In the genomic region with DNA sequence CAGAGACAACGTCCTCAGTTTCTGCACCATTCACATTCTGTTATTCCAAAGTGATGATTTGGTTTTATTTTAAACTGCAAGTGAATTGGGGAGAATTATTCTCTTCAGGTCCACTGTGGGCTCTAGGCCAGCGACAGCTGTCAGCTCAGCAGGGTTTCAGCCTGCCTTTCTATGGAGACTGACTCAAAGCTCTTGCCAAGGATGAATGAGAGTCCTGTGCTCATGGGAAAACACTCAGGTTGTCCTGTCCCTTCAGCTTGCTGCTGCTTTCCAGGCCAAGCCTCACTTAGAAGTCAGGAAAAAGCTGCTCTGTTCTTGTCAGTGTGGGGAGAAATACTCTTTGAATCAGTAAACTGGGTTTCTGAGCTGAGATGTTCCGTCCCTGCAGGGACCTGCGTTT, we compare ENCODE assay signal across 12 mouse cellular contexts.
A peak's percentile ranks its signal among the peaks of the same experiment; 100 is the strongest.
DNase-seq lines count a peak whose midpoint lies in the region; ATAC-seq and TF ChIP-seq lines count a peak whose summit lies in the region.
"Had no signal": no experiment of that assay in that cellular context is flagged by ENCODE, and none has a peak within 500 bp of the region (broad histone marks: within the 10 kb centered on the region; RNA-seq: fewer than 3 reads in every experiment).

No protein-coding gene starts in this region.

- H3K27me3 ChIP-seq in forebrain, embryonic 11.5 days (ENCODE audit: control insufficient read depth, insufficient read depth, low read length), result no peaks in the 10 kb centered on the region
- no peaks in the 10 kb centered on the region for H3K27me3 ChIP-seq in forebrain, embryonic 12.5 days
- no peaks in the 10 kb centered on the region for H3K27me3 ChIP-seq in neural tube, embryonic 11.5 days (ENCODE audit: control insufficient read depth, insufficient read depth, low read length)
- no peaks in the 10 kb centered on the region for H3K27me3 ChIP-seq in neural tube, embryonic 15.5 days (replicated peaks)
- no peaks in the 10 kb centered on the region for H3K27me3 ChIP-seq in forebrain, embryonic 16.5 days (replicated peaks; ENCODE audit: control insufficient read depth, insufficient read depth, low read length)
- no peaks in the 10 kb centered on the region for H3K27me3 ChIP-seq in midbrain, postnatal 0 days (ENCODE audit: insufficient read depth, low read length)
- H3K27me3 ChIP-seq: neural tube, embryonic 12.5 days had no signal

- H3K4me3 ChIP-seq in forebrain, embryonic 11.5 days (ENCODE audit: low read depth, low read length), result no peak overlapping the region
- H3K4me3 ChIP-seq in forebrain, embryonic 12.5 days (replicated peaks), result no peak overlapping the region
- no peak overlapping the region for H3K4me3 ChIP-seq in neural tube, embryonic 11.5 days (ENCODE audit: low read depth, low read length)
- no peak overlapping the region for H3K4me3 ChIP-seq in neural tube, embryonic 15.5 days (replicated peaks)
- H3K4me3 ChIP-seq in forebrain, embryonic 16.5 days (replicated peaks; ENCODE audit: low read length), result no peak overlapping the region
- no peak overlapping the region for H3K4me3 ChIP-seq in midbrain, postnatal 0 days (ENCODE audit: low read depth, low read length)
- H3K4me3 ChIP-seq: neural tube, embryonic 12.5 days had no signal

- H3K4me2 ChIP-seq in forebrain, embryonic 11.5 days (ENCODE audit: low read depth, low read length, severe bottlenecking), result no peak overlapping the region
- H3K4me2 ChIP-seq in forebrain, embryonic 12.5 days, result no peak overlapping the region
- no peak overlapping the region for H3K4me2 ChIP-seq in neural tube, embryonic 11.5 days (ENCODE audit: low read depth)
- H3K4me2 ChIP-seq in neural tube, embryonic 15.5 days, result no peak overlapping the region
- H3K4me2 ChIP-seq in forebrain, embryonic 16.5 days (ENCODE audit: low read length), result no peak overlapping the region
- no peak overlapping the region for H3K4me2 ChIP-seq in midbrain, postnatal 0 days (ENCODE audit: low read depth, low read length, poor library complexity, severe bottlenecking)
- H3K4me2 ChIP-seq: neural tube, embryonic 12.5 days had no signal

- no peaks in the 10 kb centered on the region for H3K9me3 ChIP-seq in forebrain, embryonic 11.5 days (ENCODE audit: control insufficient read depth, low read length)
- H3K9me3 ChIP-seq in forebrain, embryonic 12.5 days, result no peaks in the 10 kb centered on the region
- H3K9me3 ChIP-seq in neural tube, embryonic 11.5 days (ENCODE audit: control insufficient read depth, low read length), result no peaks in the 10 kb centered on the region
- no peaks in the 10 kb centered on the region for H3K9me3 ChIP-seq in neural tube, embryonic 15.5 days (replicated peaks)
- H3K9me3 ChIP-seq in forebrain, embryonic 16.5 days (ENCODE audit: control insufficient read depth, low read length), result no peaks in the 10 kb centered on the region
- no peaks in the 10 kb centered on the region for H3K9me3 ChIP-seq in midbrain, postnatal 0 days (ENCODE audit: low read length)
- H3K9me3 ChIP-seq: neural tube, embryonic 12.5 days had no signal

- no peak overlapping the region for H3K9ac ChIP-seq in forebrain, embryonic 11.5 days (ENCODE audit: low read length)
- H3K9ac ChIP-seq in forebrain, embryonic 12.5 days, result no peak overlapping the region
- H3K9ac ChIP-seq in neural tube, embryonic 11.5 days (ENCODE audit: low read length), result no peak overlapping the region
- no peak overlapping the region for H3K9ac ChIP-seq in neural tube, embryonic 15.5 days (replicated peaks)
- H3K9ac ChIP-seq in forebrain, embryonic 16.5 days (replicated peaks; ENCODE audit: low read depth, low read length), result no peak overlapping the region
- no peak overlapping the region for H3K9ac ChIP-seq in midbrain, postnatal 0 days (replicated peaks; ENCODE audit: low read length, poor library complexity, severe bottlenecking)
- H3K9ac ChIP-seq: neural tube, embryonic 12.5 days had no signal

- H3K4me1 ChIP-seq in forebrain, embryonic 11.5 days (replicated peaks; ENCODE audit: control insufficient read depth, insufficient read depth, low read length), result no peaks in the 10 kb centered on the region; the same call in 1 of the 2 replicates
- H3K4me1 ChIP-seq in forebrain, embryonic 12.5 days, result peaks cover 5% of the 10 kb centered on the region
- no peaks in the 10 kb centered on the region for H3K4me1 ChIP-seq in neural tube, embryonic 11.5 days (ENCODE audit: control insufficient read depth, insufficient read depth, low read length)
- peaks cover 5% of the 10 kb centered on the region; the same call in 1 of the 2 replicates for H3K4me1 ChIP-seq in neural tube, embryonic 15.5 days
- peaks cover 12% of the 10 kb centered on the region for H3K4me1 ChIP-seq in forebrain, embryonic 16.5 days (replicated peaks; ENCODE audit: control insufficient read depth, insufficient read depth, low read length)
- no peaks in the 10 kb centered on the region for H3K4me1 ChIP-seq in midbrain, postnatal 0 days (ENCODE audit: insufficient read depth, low read length)

- no peaks in the 10 kb centered on the region for H3K36me3 ChIP-seq in forebrain, embryonic 11.5 days (ENCODE audit: control insufficient read depth, insufficient read depth, low read length)
- H3K36me3 ChIP-seq in forebrain, embryonic 12.5 days (replicated peaks), result no peaks in the 10 kb centered on the region
- H3K36me3 ChIP-seq in neural tube, embryonic 11.5 days (ENCODE audit: control insufficient read depth, insufficient read depth, low read length), result no peaks in the 10 kb centered on the region
- no peaks in the 10 kb centered on the region for H3K36me3 ChIP-seq in neural tube, embryonic 15.5 days
- no peaks in the 10 kb centered on the region for H3K36me3 ChIP-seq in forebrain, embryonic 16.5 days (ENCODE audit: control insufficient read depth, insufficient read depth)
- no peaks in the 10 kb centered on the region for H3K36me3 ChIP-seq in midbrain, postnatal 0 days (ENCODE audit: insufficient read depth, low read length)
- H3K36me3 ChIP-seq: neural tube, embryonic 12.5 days had no signal

- no peak for TF ChIP-seq CTCF in midbrain, postnatal 0 days (IDR thresholded peaks at IDR 0.05)

- WGBS in forebrain, embryonic 11.5 days, result 66% methylated on average over 4 of the region's 4 CpGs
- 61% methylated on average over 4 of the region's 4 CpGs for WGBS in forebrain, embryonic 12.5 days
- 63% methylated on average over 4 of the region's 4 CpGs for WGBS in neural tube, embryonic 11.5 days
- WGBS in neural tube, embryonic 15.5 days, result 63% methylated on average over 4 of the region's 4 CpGs
- 38% methylated on average over 4 of the region's 4 CpGs for WGBS in forebrain, embryonic 16.5 days
- WGBS in midbrain, postnatal 0 days, result 45% methylated on average over 4 of the region's 4 CpGs

- peak; percentile 47 for DNase-seq in forebrain, embryonic 11.5 days (ENCODE audit: low spot score)
- peak; percentile 12 for DNase-seq in neural tube, embryonic 11.5 days (ENCODE audit: low spot score)
- DNase-seq in midbrain, postnatal 0 days (ENCODE audit: low spot score), result peak; percentile 88
- DNase-seq in thymus, adult 18-20 months, result no peak
- DNase-seq: lung, postnatal 10 days; thymus, postnatal 14 days had no signal

- no peak for ATAC-seq in forebrain, embryonic 11.5 days (replicated peaks; ENCODE audit: low FRiP score)
- ATAC-seq in forebrain, embryonic 12.5 days (ENCODE audit: low FRiP score), result no peak
- no peak for ATAC-seq in neural tube, embryonic 11.5 days (ENCODE audit: insufficient read depth, low FRiP score, low TSS enrichment)
- no peak for ATAC-seq in neural tube, embryonic 15.5 days (ENCODE audit: low FRiP score)
- ATAC-seq in forebrain, embryonic 16.5 days, result peak; percentile 88
- peak; percentile 62; the same call in 1 of the 2 replicates for ATAC-seq in midbrain, postnatal 0 days (ENCODE audit: low FRiP score)
- ATAC-seq in monocyte, adult 5-6 weeks (replicated peaks; ENCODE audit: insufficient number of reproducible peaks, low FRiP score, low TSS enrichment, poor library complexity, severe bottlenecking), result no peak

- H3K27ac ChIP-seq in forebrain, embryonic 11.5 days (ENCODE audit: low read depth, low read length), result no peak overlapping the region
- H3K27ac ChIP-seq in forebrain, embryonic 12.5 days, result no peak overlapping the region
- H3K27ac ChIP-seq in neural tube, embryonic 11.5 days (ENCODE audit: low read depth, low read length), result no peak overlapping the region
- H3K27ac ChIP-seq in neural tube, embryonic 15.5 days (replicated peaks), result no peak overlapping the region
- H3K27ac ChIP-seq in forebrain, embryonic 16.5 days (ENCODE audit: low read length), result 0 out of 2 replicates have a peak overlapping the region, but pooled peaks have one; percentile 2
- no peak overlapping the region for H3K27ac ChIP-seq in midbrain, postnatal 0 days (ENCODE audit: low read depth, low read length)
- H3K27ac ChIP-seq: kidney, postnatal 0 days; neural tube, embryonic 12.5 days had no signal

Comparison
In these comparisons a context has a peak if more than half of its experiments do, and no peak if none do; other contexts are left out.
1. ATAC-seq: peak in forebrain, embryonic 16.5 days (single experiment) and midbrain, postnatal 0 days (single experiment); none in forebrain, embryonic 11.5 days (single experiment), forebrain, embryonic 12.5 days (single experiment), neural tube, embryonic 11.5 days (single experiment), neural tube, embryonic 15.5 days (single experiment) and monocyte, adult 5-6 weeks (single experiment).
2. DNase-seq: peak in forebrain, embryonic 11.5 days (single experiment), neural tube, embryonic 11.5 days (single experiment) and midbrain, postnatal 0 days (single experiment); none in thymus, adult 18-20 months (0 of 2).